Mouse (Mus musculus) hindbrain, embryonic 13.5 days (tissue): ENCODE measurements around the gene Pfn5. TPM values are rescaled to one million over a fixed set of nuclear protein-coding genes. Genes with fewer than 3 reads are reported as not detected.
"Not testable (repeated sequence)": the region's sequence is repeated elsewhere in the genome, so short reads cannot be mapped to it uniquely, and the experiment has no call there.

Experiments used
- ATAC-seq: fragments of 200-750 bp; cut with Nextera tagmentation; 2 replicates; pipeline ENCODE4 v1.8.0; 2017; ENCODE audit warnings: moderate TSS enrichment; ENCODE audit not compliant: low FRiP score
- H3K27ac ChIP-seq: fragments of 300-500 bp; sonication (generic); 2 replicates; pipeline ENCODE4 v1.5.1; 2015; ENCODE audit warnings: inconsistent platforms, mild to moderate bottlenecking, moderate library complexity
- H3K27me3 ChIP-seq: fragments of 300-500 bp; sonication (generic); 2 replicates; pipeline ENCODE4 v1.6.1; 2015; ENCODE audit warnings: mild to moderate bottlenecking, inconsistent platforms
- H3K36me3 ChIP-seq: fragments of 300-500 bp; sonication (generic); 2 replicates; pipeline ENCODE4 v1.6.1; 2015; ENCODE audit warnings: mild to moderate bottlenecking, inconsistent platforms
- H3K4me1 ChIP-seq: fragments of 300-500 bp; sonication (generic); replicated peaks from 2 replicates; pipeline ENCODE4 v1.6.1; 2015; ENCODE audit warnings: inconsistent platforms
- H3K4me2 ChIP-seq: fragments of 300-500 bp; sonication (generic); 2 replicates; pipeline ENCODE4 v1.6.1; 2015; ENCODE audit warnings: inconsistent platforms, mild to moderate bottlenecking, moderate library complexity
- H3K4me3 ChIP-seq: fragments of 300-500 bp; sonication (generic); 2 replicates; pipeline ENCODE4 v1.5.1; 2015; ENCODE audit warnings: mild to moderate bottlenecking, inconsistent platforms
- H3K9ac ChIP-seq: fragments of 300-500 bp; sonication (generic); 2 replicates; pipeline ENCODE4 v1.6.1; 2015; ENCODE audit warnings: mild to moderate bottlenecking, inconsistent platforms
- H3K9me3 ChIP-seq: fragments of 300-500 bp; sonication (generic); 2 replicates; pipeline ENCODE4 v1.6.1; 2016; ENCODE audit warnings: inconsistent platforms
- WGBS: fragments of 180-500 bp; shearing (Covaris S2); methylation state at CpG from one replicate; pipeline ENCODE4 v1.1.7; 2015; 5-methylcytosine and 5-hydroxymethylcytosine counted together
- polyA plus RNA-seq: library from polyadenylated mRNA; unstranded; fragments of >200 nt; fragmentation: Nextera tagmentation; extraction: Ambion mirVana; gene quantifications from 2 replicates; pipeline ENCODE4 v1.2.1, GENCODE M21; 2015

The Pfn5 gene
- polyA plus RNA-seq, result not detected in 2 replicates

- no peaks in the 10 kb centered on the region for H3K36me3 ChIP-seq
- no peak within 1 kb of the TSS for H3K9ac ChIP-seq
- no peaks in the 10 kb centered on the region for H3K4me1 ChIP-seq
- no peaks in the 10 kb centered on the region for H3K27me3 ChIP-seq
- H3K27ac ChIP-seq, result no peak within 1 kb of the TSS
- no peak within 1 kb of the TSS for H3K4me2 ChIP-seq
- H3K9me3 ChIP-seq, result no peaks in the 10 kb centered on the region
- WGBS, result 85% methylated on average over 2 of the region's 2 CpGs
- no peak for ATAC-seq
- no peak within 1 kb of the TSS for H3K4me3 ChIP-seq
These were observed at the start of gene Pfn5, which contains the start of gene Asb12 for GRCm38 (mm10) chrX:95557887-95558286. TSS of gene Pfn5 (plus strand) at chrX:95558104. TSS of gene Asb12 (minus strand) at chrX:95557987.

- Histone ChIP-seq H3K9me3 (no peaks in the 10 kb centered on the region), H3K36me3 (no peaks in the 10 kb centered on the region), H3K9ac (no peak overlapping the region), H3K27me3 (no peaks in the 10 kb centered on the region), H3K4me2 (no peak overlapping the region), H3K4me3 (no peak overlapping the region), H3K27ac (no peak overlapping the region), H3K4me1 (no peaks in the 10 kb centered on the region)
- ATAC-seq, result no peak
These were observed 34.0 kb upstream of the Pfn5 start for GRCm38 (mm10) chrX:95523883-95524282.

GRCm38 (mm10) chrX:95525166-95525565 lies 32.7 kb upstream of the Pfn5 start:
- Histone ChIP-seq H3K27ac (no peak overlapping the region), H3K9me3 (no peaks in the 10 kb centered on the region), H3K4me2 (no peak overlapping the region), H3K4me1 (no peaks in the 10 kb centered on the region), H3K9ac (no peak overlapping the region), H3K36me3 (no peaks in the 10 kb centered on the region), H3K27me3 (no peaks in the 10 kb centered on the region), H3K4me3 (no peak overlapping the region)
- 89% methylated on average over 2 of the region's 2 CpGs for WGBS
- no peak for ATAC-seq

DNA sequence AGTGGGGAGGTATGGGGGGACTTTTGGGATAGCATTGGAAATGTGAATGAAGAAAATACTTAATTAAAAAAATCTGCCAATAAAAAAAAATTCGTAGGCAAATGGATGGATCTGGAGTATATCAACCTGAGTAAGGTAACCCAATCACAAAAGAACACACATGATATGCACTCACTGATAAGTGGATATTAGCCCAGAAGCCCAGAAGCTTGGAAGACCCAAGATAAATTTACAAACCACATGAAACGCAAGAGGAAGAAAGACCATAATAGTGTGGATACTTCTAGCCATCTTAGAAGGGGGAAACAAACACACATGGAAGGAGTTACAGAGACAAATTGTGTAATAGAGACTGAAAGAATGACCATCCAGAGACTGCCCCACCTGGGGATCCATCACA lies 22.4 kb upstream of the Pfn5 start:
- H3K27me3 ChIP-seq, result not testable (repeated sequence)
- WGBS, result 95% methylated on average over 2 of the region's 2 CpGs

GRCm38 (mm10) chrX:95554321-95554720 lies 3.6 kb upstream of the Pfn5 start:
- Histone ChIP-seq H3K9me3 (no peaks in the 10 kb centered on the region), H3K4me2 (no peak overlapping the region), H3K4me3 (no peak overlapping the region), H3K4me1 (no peaks in the 10 kb centered on the region), H3K27me3 (no peaks in the 10 kb centered on the region), H3K36me3 (no peaks in the 10 kb centered on the region), H3K9ac (no peak overlapping the region), H3K27ac (no peak overlapping the region)
- no peak for ATAC-seq
- 81% methylated on average over 4 of the region's 4 CpGs for WGBS

More for the DNA sequence above, 22.4 kb upstream of the Pfn5 start:
- ATAC-seq, H3K36me3 ChIP-seq, H3K27ac ChIP-seq, H3K4me3 ChIP-seq, H3K4me2 ChIP-seq, H3K9ac ChIP-seq, H3K4me1 ChIP-seq, H3K9me3 ChIP-seq: not testable (repeated sequence)

- Histone ChIP-seq H3K4me1 (no peaks in the 10 kb centered on the region), H3K4me3 (no peak overlapping the region), H3K27ac (no peak overlapping the region), H3K27me3 (no peaks in the 10 kb centered on the region), H3K4me2 (no peak overlapping the region), H3K9me3 (no peaks in the 10 kb centered on the region), H3K9ac (no peak overlapping the region), H3K36me3 (no peaks in the 10 kb centered on the region)
- ATAC-seq, result no peak
- 89% methylated on average over 5 of the region's 5 CpGs for WGBS
These were observed 42.7 kb downstream of the Pfn5 start for GRCm38 (mm10) chrX:95600609-95601008.

Other genes starting within 250 kb of the Pfn5 start
- 11.7 and 13.1 TPM in 2 replicates for gene Amer1, start 113.2 kb upstream of the Pfn5 start, polyA plus RNA-seq
- gene Asb12, start 117 bp upstream of the Pfn5 start, polyA plus RNA-seq, result 0.17 and 0.21 TPM in 2 replicates
- gene Zc4h2, start 100.4 kb downstream of the Pfn5 start, polyA plus RNA-seq, result 80.1 and 81.8 TPM in 2 replicates
- gene Zc3h12b, start 153.6 kb downstream of the Pfn5 start, polyA plus RNA-seq, result 2.6 and 2.7 TPM in 2 replicates